27 mouse cellular contexts compared by ENCODE assay signal in genomic region chr17:26239551-26239950, GRCm38 (mm10). TPM values are rescaled to one million over a fixed set of nuclear protein-coding genes. Genes with fewer than 3 reads are reported as not detected.
DNase-seq lines count a peak whose midpoint lies in the region; ATAC-seq lines count a peak whose summit lies in the region.
"Had no signal": no experiment of that assay in that cellular context is flagged by ENCODE, and none has a peak within 500 bp of the region (broad histone marks: within the 10 kb centered on the region; RNA-seq: fewer than 3 reads in every experiment).

No protein-coding gene starts in this region.

- H3K27ac ChIP-seq in liver, embryonic 11.5 days (ENCODE audit: low read depth, low read length): no peak overlapping the region; the same call in 1 of the 2 replicates
- peak overlapping the region; percentile 52 for H3K27ac ChIP-seq in intestine, embryonic 15.5 days
- peak overlapping the region; percentile 8; the same call in 1 of the 2 replicates for H3K27ac ChIP-seq in liver, embryonic 16.5 days (ENCODE audit: low read length)
- H3K27ac ChIP-seq in kidney, embryonic 15.5 days: no peak overlapping the region
- H3K27ac ChIP-seq: forebrain, embryonic 13.5 days; heart, embryonic 15.5 days; hindbrain, embryonic 15.5 days; limb, embryonic 15.5 days; macrophage; midbrain, embryonic 15.5 days; neural tube, embryonic 13.5 days; stomach, embryonic 15.5 days had no signal

- no peak overlapping the region for H3K4me3 ChIP-seq in liver, embryonic 11.5 days (ENCODE audit: low read depth, low read length)
- no peak overlapping the region for H3K4me3 ChIP-seq in intestine, embryonic 15.5 days (replicated peaks)
- no peak overlapping the region for H3K4me3 ChIP-seq in liver, embryonic 16.5 days (ENCODE audit: low read depth, low read length)
- H3K4me3 ChIP-seq in kidney, embryonic 15.5 days (replicated peaks): no peak overlapping the region
- H3K4me3 ChIP-seq: forebrain, embryonic 13.5 days; heart, embryonic 15.5 days; hindbrain, embryonic 15.5 days; limb, embryonic 15.5 days; midbrain, embryonic 15.5 days; myocyte; neural tube, embryonic 13.5 days; stomach, embryonic 15.5 days had no signal

- no peak for ATAC-seq in liver, embryonic 11.5 days (replicated peaks; ENCODE audit: low FRiP score)
- no peak for ATAC-seq in intestine, embryonic 15.5 days
- no peak for ATAC-seq in liver, embryonic 16.5 days (ENCODE audit: low read depth)
- ATAC-seq in kidney, embryonic 15.5 days (replicated peaks; ENCODE audit: low FRiP score): no peak
- ATAC-seq: forebrain, embryonic 13.5 days; lung, postnatal 0 days; midbrain, embryonic 15.5 days had no signal

- no peak for DNase-seq in liver, embryonic 11.5 days (ENCODE audit: low spot score)
- no peak for DNase-seq in liver
- DNase-seq in urinary bladder, postnatal 14 days (ENCODE audit: low spot score): no peak
- DNase-seq in urinary bladder, adult 18-20 months (ENCODE audit: low spot score in 2 of 2): no peak
- DNase-seq: adrenal gland, postnatal 10 days; B cell, adult 2 months; cerebellum, adult 8-10 months; heart, postnatal 36 days; kidney, adult 11 months; kidney, postnatal 4 days; retina, postnatal 1 day had no signal

- 57% methylated on average over 2 of the region's 2 CpGs for WGBS in liver, embryonic 11.5 days
- 60% methylated on average over 2 of the region's 2 CpGs for WGBS in intestine, embryonic 15.5 days
- WGBS in liver, embryonic 16.5 days (ENCODE audit: insufficient replicate concordance): 43% methylated on average over 2 of the region's 2 CpGs
- WGBS in kidney, embryonic 15.5 days: 77% methylated on average over 2 of the region's 2 CpGs

- no peaks in the 10 kb centered on the region for H3K36me3 ChIP-seq in liver, embryonic 11.5 days (ENCODE audit: control insufficient read depth, insufficient read depth, low read length)
- H3K36me3 ChIP-seq in intestine, embryonic 15.5 days: no peaks in the 10 kb centered on the region
- H3K36me3 ChIP-seq in liver, embryonic 16.5 days (ENCODE audit: control insufficient read depth, insufficient read depth): no peaks in the 10 kb centered on the region
- no peaks in the 10 kb centered on the region for H3K36me3 ChIP-seq in kidney, embryonic 15.5 days
- H3K36me3 ChIP-seq: G1E; heart, embryonic 15.5 days; hindbrain, embryonic 15.5 days; limb, embryonic 15.5 days; midbrain, embryonic 15.5 days; neural tube, embryonic 13.5 days; stomach, embryonic 15.5 days had no signal

- H3K9ac ChIP-seq in liver, embryonic 11.5 days (ENCODE audit: low read depth, low read length): no peak overlapping the region
- H3K9ac ChIP-seq in intestine, embryonic 15.5 days: no peak overlapping the region
- no peak overlapping the region for H3K9ac ChIP-seq in liver, embryonic 16.5 days (ENCODE audit: low read depth, low read length)
- H3K9ac ChIP-seq in kidney, embryonic 15.5 days: no peak overlapping the region
- H3K9ac ChIP-seq: forebrain, embryonic 13.5 days; heart, embryonic 15.5 days; hindbrain, embryonic 15.5 days; limb, embryonic 15.5 days; midbrain, embryonic 15.5 days; neural tube, embryonic 13.5 days; stomach, embryonic 15.5 days had no signal

- no peaks in the 10 kb centered on the region for H3K27me3 ChIP-seq in liver, embryonic 11.5 days (replicated peaks; ENCODE audit: control insufficient read depth, insufficient read depth, low read length)
- no peaks in the 10 kb centered on the region for H3K27me3 ChIP-seq in intestine, embryonic 15.5 days (replicated peaks)
- H3K27me3 ChIP-seq in liver, embryonic 16.5 days (ENCODE audit: control insufficient read depth, insufficient read depth, low read depth, low read length): no peaks in the 10 kb centered on the region
- H3K27me3 ChIP-seq in kidney, embryonic 15.5 days: no peaks in the 10 kb centered on the region
- H3K27me3 ChIP-seq: CH12.LX; forebrain, embryonic 13.5 days; heart, embryonic 15.5 days; hindbrain, embryonic 15.5 days; limb, embryonic 15.5 days; midbrain, embryonic 15.5 days; neural tube, embryonic 13.5 days; stomach, embryonic 15.5 days had no signal

- H3K9me3 ChIP-seq in liver, embryonic 11.5 days (ENCODE audit: control insufficient read depth, low read length): no peaks in the 10 kb centered on the region
- H3K9me3 ChIP-seq in intestine, embryonic 15.5 days: no peaks in the 10 kb centered on the region
- no peaks in the 10 kb centered on the region for H3K9me3 ChIP-seq in liver, embryonic 16.5 days (replicated peaks; ENCODE audit: control insufficient read depth, low read length)
- no peaks in the 10 kb centered on the region for H3K9me3 ChIP-seq in kidney, embryonic 15.5 days (replicated peaks)
- H3K9me3 ChIP-seq: forebrain, embryonic 13.5 days; G1E; heart, embryonic 15.5 days; hindbrain, embryonic 15.5 days; limb, embryonic 15.5 days; midbrain, embryonic 15.5 days; neural tube, embryonic 13.5 days; stomach, embryonic 15.5 days had no signal

- H3K4me1 ChIP-seq in liver, embryonic 11.5 days (replicated peaks; ENCODE audit: control insufficient read depth, insufficient read depth, low read length): peaks cover 36% of the 10 kb centered on the region
- H3K4me1 ChIP-seq in intestine, embryonic 15.5 days (replicated peaks): peaks cover 12% of the 10 kb centered on the region
- peaks cover 42% of the 10 kb centered on the region for H3K4me1 ChIP-seq in liver, embryonic 16.5 days (ENCODE audit: control insufficient read depth, low read depth, low read length)
- H3K4me1 ChIP-seq in kidney, embryonic 15.5 days: peaks cover 14% of the 10 kb centered on the region

- H3K4me2 ChIP-seq in liver, embryonic 11.5 days: peak overlapping the region; percentile 41
- H3K4me2 ChIP-seq in intestine, embryonic 15.5 days (replicated peaks): no peak overlapping the region
- no peak overlapping the region for H3K4me2 ChIP-seq in liver, embryonic 16.5 days (ENCODE audit: low read depth, low read length)
- H3K4me2 ChIP-seq in kidney, embryonic 15.5 days: no peak overlapping the region
- H3K4me2 ChIP-seq: forebrain, embryonic 13.5 days; heart, embryonic 15.5 days; hindbrain, embryonic 15.5 days; limb, embryonic 15.5 days; midbrain, embryonic 15.5 days; neural tube, embryonic 13.5 days; stomach, embryonic 15.5 days had no signal

RNA-seq across cellular contexts. Expression of gene Fam234a, which starts 4.5 kb away (rescaled TPM):
- polyA plus RNA-seq in liver, embryonic 11.5 days (2014; fragmentation: Nextera tagmentation; extraction: Ambion mirVana): 19.6 and 20.2 TPM in 2 replicates
- polyA plus RNA-seq in intestine, embryonic 15.5 days (2015; fragmentation: Nextera tagmentation; extraction: Ambion mirVana): 89.5 and 101 TPM in 2 replicates
- 18.5 and 21.4 TPM in 2 replicates for polyA plus RNA-seq in liver, embryonic 16.5 days (2015; fragmentation: Nextera tagmentation; extraction: Ambion mirVana)
- polyA plus RNA-seq in kidney, embryonic 15.5 days (2015; fragmentation: Nextera tagmentation; extraction: Ambion mirVana): 49.6 and 52.7 TPM in 2 replicates

RNA-seq across cellular contexts. Expression of gene Luc7l, which starts 13.1 kb away (rescaled TPM):
- polyA plus RNA-seq in liver, embryonic 11.5 days (2014; fragmentation: Nextera tagmentation; extraction: Ambion mirVana): 107 and 110 TPM in 2 replicates
- polyA plus RNA-seq in intestine, embryonic 15.5 days (2015; fragmentation: Nextera tagmentation; extraction: Ambion mirVana): 82.9 and 93.8 TPM in 2 replicates
- polyA plus RNA-seq in liver, embryonic 16.5 days (2015; fragmentation: Nextera tagmentation; extraction: Ambion mirVana): 25.4 and 26.8 TPM in 2 replicates
- polyA plus RNA-seq in kidney, embryonic 15.5 days (2015; fragmentation: Nextera tagmentation; extraction: Ambion mirVana): 106 and 110 TPM in 2 replicates

RNA-seq across cellular contexts. Expression of gene Arhgdig, which starts 32.0 kb away (rescaled TPM):
- polyA plus RNA-seq in liver, embryonic 11.5 days (2014; fragmentation: Nextera tagmentation; extraction: Ambion mirVana): 27.7 and 28.8 TPM in 2 replicates
- polyA plus RNA-seq in intestine, embryonic 15.5 days (2015; fragmentation: Nextera tagmentation; extraction: Ambion mirVana): 53.4 and 94.1 TPM in 2 replicates
- polyA plus RNA-seq in liver, embryonic 16.5 days (2015; fragmentation: Nextera tagmentation; extraction: Ambion mirVana): 3.3 TPM in 2 replicates
- 9.0 and 9.3 TPM in 2 replicates for polyA plus RNA-seq in kidney, embryonic 15.5 days (2015; fragmentation: Nextera tagmentation; extraction: Ambion mirVana)
- polyA plus RNA-seq: macrophage had no signal

RNA-seq across cellular contexts. Expression of gene Rgs11, which starts 36.8 kb away (rescaled TPM):
- 2.2 and 2.4 TPM in 2 replicates for polyA plus RNA-seq in liver, embryonic 11.5 days (2014; fragmentation: Nextera tagmentation; extraction: Ambion mirVana)
- 11.8 and 19.3 TPM in 2 replicates for polyA plus RNA-seq in intestine, embryonic 15.5 days (2015; fragmentation: Nextera tagmentation; extraction: Ambion mirVana)
- polyA plus RNA-seq in liver, embryonic 16.5 days (2015; fragmentation: Nextera tagmentation; extraction: Ambion mirVana): 0.48 and 0.63 TPM in 2 replicates
- polyA plus RNA-seq in kidney, embryonic 15.5 days (2015; fragmentation: Nextera tagmentation; extraction: Ambion mirVana): 9.2 and 9.4 TPM in 2 replicates

RNA-seq across cellular contexts. Expression of gene Pdia2, which starts 40.7 kb away (rescaled TPM):
- polyA plus RNA-seq in liver, embryonic 11.5 days (2014; fragmentation: Nextera tagmentation; extraction: Ambion mirVana): 62.4 and 68.8 TPM in 2 replicates
- 36.4 and 126 TPM in 2 replicates for polyA plus RNA-seq in intestine, embryonic 15.5 days (2015; fragmentation: Nextera tagmentation; extraction: Ambion mirVana)
- 55.6 and 65.1 TPM in 2 replicates for polyA plus RNA-seq in liver, embryonic 16.5 days (2015; fragmentation: Nextera tagmentation; extraction: Ambion mirVana)
- 0.55 and 0.67 TPM in 2 replicates for polyA plus RNA-seq in kidney, embryonic 15.5 days (2015; fragmentation: Nextera tagmentation; extraction: Ambion mirVana)
- polyA plus RNA-seq: forebrain, embryonic 13.5 days; macrophage; neural tube, embryonic 13.5 days; thymus, postnatal 0 days had no signal

Comparison
In these comparisons a context has a peak if more than half of its experiments do, and no peak if none do; other contexts are left out.
1. H3K27ac ChIP-seq: peak in intestine, embryonic 15.5 days (single experiment) and liver, embryonic 16.5 days (single experiment); none in liver, embryonic 11.5 days (single experiment) and kidney, embryonic 15.5 days (single experiment).